Comparison of ENCODE assay signal across 8 mouse cellular contexts in genomic region chr1:106036861-106037599, GRCm38 (mm10). TPM values are rescaled to one million over a fixed set of nuclear protein-coding genes. Genes with fewer than 3 reads are reported as not detected.
DNase-seq lines count a peak whose midpoint lies in the region; ATAC-seq and TF ChIP-seq lines count a peak whose summit lies in the region.

No protein-coding gene starts in this region.

- 64% methylated on average over 19 of the region's 19 CpGs for WGBS in forebrain, embryonic 11.5 days
- 60% methylated on average over 19 of the region's 19 CpGs for WGBS in liver, embryonic 15.5 days (ENCODE audit: insufficient replicate concordance)
- 61% methylated on average over 19 of the region's 19 CpGs for WGBS in neural tube, embryonic 13.5 days
- WGBS in thymus, adult 2 months = 61% methylated on average over 19 of the region's 19 CpGs

- no peak for TF ChIP-seq POLR2A in thymus, adult 2 months (IDR thresholded peaks at IDR 0.05; ENCODE audit: control insufficient read depth, extremely low read depth, insufficient read depth, low read length, poor library complexity)

- H3K27me3 ChIP-seq in forebrain, embryonic 11.5 days (ENCODE audit: control insufficient read depth, insufficient read depth, low read length) = no peaks in the 10 kb centered on the region
- no peaks in the 10 kb centered on the region for H3K27me3 ChIP-seq in liver, embryonic 15.5 days
- no peaks in the 10 kb centered on the region for H3K27me3 ChIP-seq in neural tube, embryonic 13.5 days
- no peaks in the 10 kb centered on the region for H3K27me3 ChIP-seq in thymus, adult 2 months (ENCODE audit: control insufficient read depth, insufficient read depth, low read length)

- H3K36me3 ChIP-seq in ES-E14 (ENCODE audit: control insufficient read depth, insufficient read depth, low read length, poor library complexity, severe bottlenecking) = peaks cover 3% of the 10 kb centered on the region; the same call in 1 of the 2 replicates
- H3K36me3 ChIP-seq in forebrain, embryonic 11.5 days (ENCODE audit: control insufficient read depth, insufficient read depth, low read length) = no peaks in the 10 kb centered on the region
- 0 out of 2 replicates have a peak, but pooled peaks cover 13% of the 10 kb centered on the region for H3K36me3 ChIP-seq in liver, embryonic 15.5 days (replicated peaks)
- peaks cover 8% of the 10 kb centered on the region; the same call in 1 of the 2 replicates for H3K36me3 ChIP-seq in neural tube, embryonic 13.5 days
- no peaks in the 10 kb centered on the region for H3K36me3 ChIP-seq in thymus, adult 2 months (ENCODE audit: control insufficient read depth, insufficient read depth, low read length)

- no peak overlapping the region for H3K4me2 ChIP-seq in forebrain, embryonic 11.5 days (ENCODE audit: low read depth, low read length, severe bottlenecking)
- H3K4me2 ChIP-seq in liver, embryonic 15.5 days = no peak overlapping the region
- no peak overlapping the region for H3K4me2 ChIP-seq in neural tube, embryonic 13.5 days

- H3K27ac ChIP-seq in ES-E14 (ENCODE audit: insufficient read depth, low read depth, low read length, poor library complexity, severe bottlenecking) = no peak overlapping the region
- no peak overlapping the region for H3K27ac ChIP-seq in forebrain, embryonic 11.5 days (ENCODE audit: low read depth, low read length)
- no peak overlapping the region for H3K27ac ChIP-seq in liver, embryonic 15.5 days (replicated peaks)
- no peak overlapping the region for H3K27ac ChIP-seq in neural tube, embryonic 13.5 days (replicated peaks)
- peak overlapping the region; percentile 22; the same call in 1 of the 2 replicates for H3K27ac ChIP-seq in thymus, adult 2 months (ENCODE audit: control insufficient read depth, insufficient read depth, low read length)

- peak; percentile 78 for ATAC-seq in forebrain, embryonic 11.5 days (replicated peaks; ENCODE audit: low FRiP score)
- peak; percentile 42; the same call in 1 of the 2 replicates for ATAC-seq in liver, embryonic 15.5 days (ENCODE audit: insufficient read depth)
- peak; percentile 77 for ATAC-seq in neural tube, embryonic 13.5 days (ENCODE audit: low read depth)

- intact Hi-C loops in heart, postnatal 14 days (cut with DNase I) = loop anchor here (1.0 to 10.0 kb wide), 4 partner anchors 40 to 292 kb away; no protein-coding TSS in a partner anchor

- peak; percentile 65 for DNase-seq in ES-E14 (ENCODE audit: low read depth, low spot score)
- peak; percentile 34 for DNase-seq in c-Kit-positive CD71-negative TER-119-negative erythroid progenitor cells, embryonic 14.5 days (ENCODE audit: low read depth)
- DNase-seq in forebrain, embryonic 11.5 days (ENCODE audit: low spot score) = peak; percentile 77
- DNase-seq in heart, postnatal 14 days = peak; percentile 68 to 79
- DNase-seq in kidney, postnatal 36 days = peak; percentile 52 to 82
- DNase-seq in thymus, adult 2 months = peak; percentile 53

- no peaks in the 10 kb centered on the region for H3K4me1 ChIP-seq in ES-E14 (ENCODE audit: control insufficient read depth in 2 of 2, insufficient read depth in 2 of 2, low read length in 2 of 2, poor library complexity in 1 of 2)
- no peaks in the 10 kb centered on the region for H3K4me1 ChIP-seq in forebrain, embryonic 11.5 days (replicated peaks; ENCODE audit: control insufficient read depth, insufficient read depth, low read length)
- no peaks in the 10 kb centered on the region for H3K4me1 ChIP-seq in liver, embryonic 15.5 days (replicated peaks)
- H3K4me1 ChIP-seq in neural tube, embryonic 13.5 days (replicated peaks) = no peaks in the 10 kb centered on the region
- H3K4me1 ChIP-seq in thymus, adult 2 months (replicated peaks; ENCODE audit: control insufficient read depth, insufficient read depth, low read length) = peaks cover 46% of the 10 kb centered on the region

- H3K9ac ChIP-seq in ES-E14 (ENCODE audit: insufficient read depth, low read depth, low read length, poor library complexity, severe bottlenecking) = no peak overlapping the region
- H3K9ac ChIP-seq in forebrain, embryonic 11.5 days (ENCODE audit: low read length) = no peak overlapping the region
- no peak overlapping the region for H3K9ac ChIP-seq in liver, embryonic 15.5 days
- no peak overlapping the region for H3K9ac ChIP-seq in neural tube, embryonic 13.5 days

- in situ Hi-C loops in ES-E14 (cut with MboI; ENCODE audit: low sequenced_read_pairs in 2 of 2, unreplicated experiment in 2 of 2) = no loop called here

- H3K4me3 ChIP-seq in ES-E14 (ENCODE audit: insufficient read depth in 1 of 2, low read depth in 1 of 2, low read length in 2 of 2, poor library complexity in 1 of 2, severe bottlenecking in 1 of 2) = peak overlapping the region in 1 of 2 experiments; percentile 27; a peak in 1 of 4 replicates
- H3K4me3 ChIP-seq in forebrain, embryonic 11.5 days (ENCODE audit: low read depth, low read length) = no peak overlapping the region
- H3K4me3 ChIP-seq in liver, embryonic 15.5 days (replicated peaks) = no peak overlapping the region
- no peak overlapping the region for H3K4me3 ChIP-seq in neural tube, embryonic 13.5 days
- no peak overlapping the region for H3K4me3 ChIP-seq in thymus, adult 2 months (ENCODE audit: control insufficient read depth, insufficient read depth, low read length)

- TF ChIP-seq CTCF in thymus, adult 2 months (IDR thresholded peaks at IDR 0.05; ENCODE audit: borderline replicate concordance, control insufficient read depth, extremely low read depth, insufficient read depth, low read length, poor library complexity) = peak; percentile 33; the same call in 1 of the 2 replicates

- no peaks in the 10 kb centered on the region for H3K9me3 ChIP-seq in ES-E14 (ENCODE audit: control insufficient read depth, insufficient read depth, low read depth, low read length)
- H3K9me3 ChIP-seq in forebrain, embryonic 11.5 days (ENCODE audit: control insufficient read depth, low read length) = no peaks in the 10 kb centered on the region
- H3K9me3 ChIP-seq in liver, embryonic 15.5 days (replicated peaks) = no peaks in the 10 kb centered on the region
- H3K9me3 ChIP-seq in neural tube, embryonic 13.5 days = no peaks in the 10 kb centered on the region

TF ChIP-seq in ES-E14, 5 proteins besides CTCF, POLR2A, EP300 and RAD21:
- TF ChIP-seq HCFC1 (IDR thresholded peaks at IDR 0.05; ENCODE audit: borderline replicate concordance, insufficient read depth, low read length) (no peak), ZC3H11A (IDR thresholded peaks at IDR 0.05; ENCODE audit: borderline replicate concordance, low read depth, low read length) (peak; percentile 34; the same call in 1 of the 2 replicates), MAFK (IDR thresholded peaks at IDR 0.05; ENCODE audit: insufficient read depth, low read depth, low read length) (no peak), ZNF384 (IDR thresholded peaks at IDR 0.05; ENCODE audit: low read depth, low read length) (no peak)
TF ChIP-seq in ES-E14: peak in this region for 1.

RNA-seq across cellular contexts. Expression of gene Zcchc2, which starts 46.8 kb away (rescaled TPM):
- total RNA-seq in ES-E14 (2012; rRNA removed) = 9.5 and 11.5 TPM in 2 replicates
- polyA plus RNA-seq in forebrain, embryonic 11.5 days (2014; fragmentation: Nextera tagmentation; extraction: Ambion mirVana) = 2.5 and 2.9 TPM in 2 replicates
- 10 to 100 TPM in 1 of 2 experiments, 1 to 10 TPM in 1; 8.6 to 10.4 TPM for total RNA-seq in heart, postnatal 14 days (2021)
- polyA plus RNA-seq in liver, embryonic 15.5 days (2015; fragmentation: Nextera tagmentation; extraction: Ambion mirVana) = 1.0 and 1.2 TPM in 2 replicates
- 1.4 and 1.7 TPM in 2 replicates for polyA plus RNA-seq in neural tube, embryonic 13.5 days (2015; fragmentation: Nextera tagmentation; extraction: Ambion mirVana)
- 36.5 and 38.2 TPM in 2 replicates for polyA plus RNA-seq in thymus, adult 2 months (2012; rRNA removed)
